Mouse (Mus musculus) telencephalon, adult 2 months (tissue): Measurements from ENCODE around the gene Mfsd4a.

Experiments used
- DNase-seq: peaks from one replicate; pipeline ENCODE4 v3.0.0-alpha.2; 2011; ENCODE audit warnings: low read depth, low spot score

The Mfsd4a gene

GRCm38 (mm10) chr1:132016691-132017090 lies 51.2 kb downstream of the Mfsd4a start:
- DNase-seq, result no peak

DNA sequence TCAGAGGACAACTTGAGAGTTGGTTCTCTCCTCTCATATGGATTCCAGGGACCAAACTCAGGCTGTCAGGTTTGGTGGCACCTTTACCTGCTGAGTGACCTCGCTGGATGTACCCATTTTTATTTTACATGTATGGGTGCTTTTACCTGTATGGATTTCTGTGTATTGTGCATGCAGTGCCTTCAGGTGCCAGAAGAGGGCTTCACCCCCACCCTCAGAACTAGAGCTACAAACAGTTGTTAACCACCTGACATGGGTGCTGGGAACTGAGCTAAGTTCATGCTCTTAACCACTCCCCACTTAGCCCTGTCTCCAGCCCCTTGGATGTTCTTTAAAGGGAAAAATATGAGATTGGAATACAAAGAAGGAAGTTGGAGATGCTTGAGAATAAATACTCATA lies 53.1 kb downstream of the Mfsd4a start:
- DNase-seq, result no peak

GRCm38 (mm10) chr1:132012861-132013260 lies 55.0 kb downstream of the Mfsd4a start:
- DNase-seq, result no peak

GRCm38 (mm10) chr1:132011785-132012184 lies 56.1 kb downstream of the Mfsd4a start:
- DNase-seq, result no peak

DNA sequence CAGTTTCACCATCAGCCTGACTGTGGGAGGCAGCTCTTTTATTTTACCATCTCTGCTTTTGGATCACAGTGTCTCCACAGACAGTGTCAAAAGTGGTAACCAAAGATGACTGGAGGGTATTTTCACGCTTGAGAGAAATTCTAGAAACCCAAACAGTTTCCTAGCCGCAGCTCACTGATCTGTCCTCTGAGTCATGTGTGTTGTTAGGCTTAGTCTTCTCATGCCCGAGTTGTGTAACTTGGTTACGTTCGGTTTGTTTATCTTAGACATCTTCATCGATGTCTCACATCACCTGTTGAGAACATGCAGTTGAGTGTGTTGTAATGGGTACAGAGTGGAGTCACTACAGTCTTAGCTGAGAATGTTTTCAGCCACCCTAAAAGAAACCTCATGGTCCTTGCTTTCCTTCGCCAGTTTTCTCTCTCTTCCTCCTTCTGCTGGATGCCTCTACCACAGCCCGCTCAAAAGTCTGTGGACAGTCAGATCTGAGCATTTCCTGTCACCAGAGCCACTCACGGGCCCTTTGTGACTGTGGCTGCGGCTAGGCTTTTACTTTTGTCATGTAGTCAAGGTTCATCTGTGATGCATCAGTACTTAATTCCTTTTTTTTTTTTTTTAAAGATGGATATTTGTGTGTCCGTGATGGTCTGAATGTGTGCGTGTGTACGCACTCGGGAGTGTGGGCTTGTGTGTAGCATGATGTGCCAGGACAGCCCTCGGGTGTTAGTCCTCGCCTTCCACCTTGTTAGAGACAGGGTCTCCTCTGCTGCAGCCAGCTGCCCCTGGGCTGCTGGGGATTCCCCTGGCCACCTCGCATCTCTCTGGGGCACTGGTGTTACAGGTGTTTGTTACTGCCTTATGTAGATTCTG lies 57.0 kb downstream of the Mfsd4a start:
- DNase-seq, result no peak

- no peak for DNase-seq
Observed at GRCm38 (mm10) chr1:132008881-132009644, 58.8 kb downstream of the Mfsd4a start.

- DNase-seq, result peak; percentile 73
Observed at GRCm38 (mm10) chr1:132007828-132008827, 59.7 kb downstream of the Mfsd4a start.

DNA sequence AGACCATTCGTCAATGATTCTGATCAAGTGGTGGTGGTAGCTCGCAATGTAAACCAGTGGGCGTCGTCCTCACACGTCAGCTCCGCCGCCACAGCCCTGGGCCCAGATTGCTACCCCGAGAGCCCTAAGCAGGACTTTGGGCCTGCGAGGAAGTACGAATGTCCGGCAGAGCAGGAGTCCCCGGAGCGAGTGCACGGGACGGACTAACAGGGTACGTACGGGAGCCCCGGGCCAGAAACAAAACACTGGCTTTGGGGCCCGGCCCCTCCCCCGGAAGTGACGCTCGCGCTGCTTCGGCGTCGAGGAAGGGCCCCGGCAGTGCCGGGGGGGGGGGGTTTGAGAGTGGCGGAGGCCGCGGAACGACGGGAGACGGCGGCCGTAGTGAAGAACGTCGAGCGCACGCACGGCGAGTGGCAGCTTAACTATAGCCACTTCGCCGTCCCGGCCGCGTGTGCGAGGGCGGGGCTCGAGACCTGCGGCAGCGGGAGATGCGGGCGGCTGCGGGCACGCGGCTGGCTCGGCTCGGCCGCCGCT lies 60.5 kb downstream of the Mfsd4a start, which contains the start of gene Elk4:
Gene Elk4 (plus strand): TSS at position 326 of the 534 bp plus-strand sequence.
- peak; percentile 82 for DNase-seq

- DNase-seq, result no peak
Observed at GRCm38 (mm10) chr1:132006721-132007120, 61.1 kb downstream of the Mfsd4a start.

GRCm38 (mm10) chr1:132006046-132006445 lies 61.8 kb downstream of the Mfsd4a start:
- no peak for DNase-seq

DNA sequence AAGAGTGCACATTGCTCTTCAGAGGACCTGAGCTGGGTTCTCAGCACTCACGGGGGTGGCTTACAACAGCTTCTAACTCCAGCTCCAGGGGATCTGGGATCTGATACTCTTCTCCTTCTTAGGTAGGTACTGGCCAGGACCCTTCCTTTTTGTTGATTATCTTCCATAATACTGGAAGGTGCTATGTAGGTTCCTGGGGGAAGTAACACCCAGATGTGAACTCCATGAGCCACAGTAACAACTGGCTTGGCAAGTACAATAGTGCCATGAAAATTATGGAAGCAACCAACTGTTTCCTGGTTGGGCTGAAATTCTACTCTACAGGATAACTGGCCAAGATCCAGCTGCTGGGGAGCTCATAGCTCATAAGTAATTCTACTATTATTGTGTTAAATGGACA lies 62.4 kb downstream of the Mfsd4a start:
- DNase-seq, result no peak

DNA sequence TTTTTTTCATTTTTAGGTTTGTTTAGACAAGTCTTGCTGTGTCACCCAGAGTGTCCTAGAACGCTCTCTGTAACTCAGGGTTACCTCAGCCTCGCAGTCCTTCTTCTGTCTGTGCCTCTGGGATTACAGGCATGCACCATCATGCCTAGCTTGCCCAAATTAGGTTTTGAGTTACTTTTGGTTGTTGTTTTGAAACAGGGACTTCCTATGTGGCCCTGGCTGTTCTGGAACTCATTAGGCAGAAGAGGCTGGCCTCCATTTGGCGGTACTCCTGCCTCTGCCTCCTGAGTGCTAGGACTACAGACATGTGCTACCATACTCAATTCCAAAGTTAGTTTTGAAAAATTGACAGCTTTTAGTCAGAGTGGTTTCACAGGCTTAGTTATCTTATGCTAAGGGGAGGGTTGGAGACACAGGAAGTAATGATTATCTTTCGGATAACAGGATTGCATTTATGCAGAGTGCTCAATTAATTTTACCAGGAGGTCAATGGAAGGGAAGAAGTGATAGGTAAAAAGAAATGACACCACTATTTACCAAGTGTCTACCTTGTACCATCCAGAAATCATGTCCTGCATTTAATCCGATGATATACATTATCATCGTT lies 63.2 kb downstream of the Mfsd4a start:
- DNase-seq, result no peak

DNA sequence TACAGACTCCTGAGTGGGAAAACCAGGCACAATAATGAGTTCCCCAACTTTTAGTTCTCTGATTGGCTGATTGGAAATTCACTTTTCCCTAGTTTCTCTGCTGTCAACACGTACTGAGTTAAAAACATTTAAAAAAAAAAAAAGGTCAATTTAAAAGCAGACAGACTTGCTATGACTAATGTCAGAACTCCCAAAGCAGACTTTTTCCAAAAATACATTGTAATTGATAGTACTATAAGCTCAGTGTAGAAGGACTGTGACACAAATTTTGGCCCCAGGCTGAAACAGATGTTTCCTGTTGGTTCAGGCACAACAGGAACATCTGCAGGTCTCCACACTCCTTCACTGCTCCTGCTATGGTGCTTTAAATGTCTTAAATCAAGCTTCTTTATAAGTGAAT lies 64.0 kb downstream of the Mfsd4a start:
- no peak for DNase-seq

DNA sequence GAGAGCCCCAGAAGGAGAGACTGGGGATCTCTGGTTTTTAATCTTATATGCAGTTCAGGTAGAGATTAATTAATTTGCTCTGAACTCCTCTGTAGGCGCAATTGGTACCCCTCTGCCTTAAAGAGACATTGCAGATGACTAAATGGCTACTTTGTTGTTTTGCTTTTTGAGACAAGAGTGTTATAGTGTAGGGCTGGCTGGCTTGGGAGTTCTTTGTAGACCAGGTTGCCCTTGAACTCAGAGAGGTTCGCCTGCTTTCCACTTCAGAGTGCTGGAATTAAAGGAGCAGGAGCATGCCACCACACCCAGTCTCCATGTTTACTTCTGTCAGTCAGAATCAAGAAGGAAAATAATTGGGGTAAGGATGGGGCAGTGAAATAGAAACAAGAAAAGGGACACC lies 64.8 kb downstream of the Mfsd4a start:
- no peak for DNase-seq

DNA sequence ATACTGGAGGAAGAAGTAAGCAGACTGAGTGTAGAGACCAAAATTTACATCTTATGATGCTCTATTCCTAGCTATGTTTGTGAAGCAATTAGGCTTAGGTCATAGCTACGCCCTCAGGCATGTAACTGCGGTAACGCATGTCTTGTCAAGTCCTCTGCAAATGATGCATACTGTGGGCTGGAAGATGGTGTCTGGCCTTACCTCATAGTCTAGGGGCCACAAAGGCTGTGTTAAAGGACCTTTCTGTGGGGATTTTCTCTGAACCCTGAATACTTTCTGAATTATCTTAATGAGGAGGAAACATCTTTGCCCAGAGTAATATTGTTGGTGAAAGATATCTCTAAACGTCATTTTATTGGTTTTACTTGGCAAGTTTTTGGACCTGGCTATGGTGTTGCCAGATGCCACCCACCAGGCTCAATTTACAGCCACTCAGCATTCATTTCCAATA lies 66.0 kb downstream of the Mfsd4a start:
- DNase-seq, result no peak

GRCm38 (mm10) chr1:132000506-132000905 lies 67.4 kb downstream of the Mfsd4a start:
- no peak for DNase-seq

DNA sequence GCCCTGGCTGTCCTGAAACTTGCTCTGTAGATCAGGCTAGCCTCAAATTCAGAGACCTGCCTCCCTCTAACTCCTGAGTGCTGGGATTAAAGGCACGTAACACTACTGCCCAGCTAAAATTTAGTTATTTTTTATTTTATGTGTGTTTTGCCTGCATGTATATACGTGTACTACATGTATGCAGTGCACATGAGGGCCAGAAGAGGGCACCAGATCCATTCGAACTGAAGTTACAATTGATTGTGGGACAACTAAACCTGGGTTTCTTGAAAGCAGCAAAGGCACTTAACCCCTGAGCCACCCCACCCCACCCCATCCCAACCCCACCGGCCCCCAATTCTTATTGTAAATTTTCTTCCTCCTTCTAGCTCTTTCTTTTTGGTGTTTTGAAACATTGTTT lies 72.8 kb downstream of the Mfsd4a start:
- DNase-seq, result no peak

- no peak for DNase-seq
Observed at GRCm38 (mm10) chr1:131993169-131994040, 74.5 kb downstream of the Mfsd4a start.

- DNase-seq, result no peak
Observed at GRCm38 (mm10) chr1:131992561-131993001, 75.3 kb downstream of the Mfsd4a start.
